Mouse (Mus musculus) kidney, adult 2 months (tissue): ENCODE results near the gene Slc6a18.
A peak's percentile ranks its signal among the peaks of the same experiment; 100 is the strongest.

ENCODE experiments used
- CTCF ChIP-seq: fragments of 200-500 bp; conservative IDR thresholded peaks from 2 replicates; pipeline ENCODE4 v1.5.1; 2011; ENCODE audit warnings: low read depth, mild to moderate bottlenecking, control low read depth, low read length, moderate library complexity, mixed read lengths; ENCODE audit not compliant: insufficient read depth, insufficient read length
- POLR2A ChIP-seq: fragments of 200-500 bp; IDR thresholded peaks from one replicate; pipeline ENCODE4 v1.6.1; 2011; ENCODE audit warnings: low read depth, low read length, control low read depth

DNA sequence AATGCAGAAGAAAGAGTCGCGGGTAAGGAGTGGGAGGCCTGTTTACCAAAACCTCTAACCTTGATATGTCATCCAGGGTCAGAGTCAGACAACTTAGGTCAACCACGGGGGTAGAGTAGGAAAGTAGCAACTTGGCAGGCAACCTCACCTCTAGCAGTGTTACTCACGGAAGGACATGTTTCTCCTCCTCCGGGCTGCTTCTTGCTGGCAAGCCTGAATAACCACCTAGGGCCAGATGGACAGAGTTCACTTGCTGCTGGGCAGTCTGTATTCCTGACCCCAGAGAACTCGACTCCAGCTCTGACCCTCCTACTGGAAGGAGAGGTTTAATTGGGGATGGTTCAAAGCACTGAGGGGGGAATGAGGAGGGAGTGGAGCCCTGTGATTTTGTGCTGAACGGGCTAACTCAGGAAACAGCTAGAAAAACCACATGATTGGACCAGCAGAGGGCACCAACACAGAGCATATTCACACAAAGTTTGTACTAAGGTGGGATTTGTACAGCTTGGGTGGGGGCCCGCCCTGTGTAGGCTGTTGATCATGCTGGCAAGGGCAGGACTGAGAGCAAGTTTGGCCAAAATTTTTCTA is 45.4 kb upstream of the Slc6a18 start:
- TF ChIP-seq CTCF: peak; percentile 59
- TF ChIP-seq POLR2A: no peak
